Mouse (Mus musculus): Measurements from ENCODE around the gene Slc39a11. TPM values are rescaled to one million over a fixed set of nuclear protein-coding genes. Genes with fewer than 3 reads are reported as not detected.

The Slc39a11 gene
- polyA plus RNA-seq, 1 experiment from 2014 or later = 32.3 TPM

GRCm38 (mm10) chr11:113609581-113609980 is 40.3 kb downstream of the Slc39a11 start:
- Histone ChIP-seq H3K27me3 (no peaks in the 10 kb centered on the region), H3K9me3 (replicated peaks) (no peaks in the 10 kb centered on the region), H3K4me1 (peaks cover 19% of the 10 kb centered on the region), H3K36me3 (no peaks in the 10 kb centered on the region), H3K27ac (no peak overlapping the region), H3K4me3 (no peak overlapping the region), H3K9ac (no peak overlapping the region), H3K4me2 (replicated peaks) (no peak overlapping the region)
- ATAC-seq (ENCODE audit: low FRiP score) = no peak
- 73% methylated on average over 5 of the region's 5 CpGs for WGBS

GRCm38 (mm10) chr11:113607556-113607955 is 42.3 kb downstream of the Slc39a11 start:
- ATAC-seq (ENCODE audit: low FRiP score) = no peak
- Histone ChIP-seq H3K27ac (no peak overlapping the region), H3K36me3 (no peaks in the 10 kb centered on the region), H3K9me3 (replicated peaks) (no peaks in the 10 kb centered on the region), H3K4me2 (replicated peaks) (no peak overlapping the region), H3K4me3 (no peak overlapping the region), H3K4me1 (peaks cover 22% of the 10 kb centered on the region), H3K9ac (no peak overlapping the region), H3K27me3 (no peaks in the 10 kb centered on the region)
- 96% methylated on average over 12 of the region's 12 CpGs for WGBS

GRCm38 (mm10) chr11:113601616-113602343 is 48.1 kb downstream of the Slc39a11 start:
- Histone ChIP-seq H3K4me3 (no peak overlapping the region), H3K9ac (no peak overlapping the region), H3K9me3 (replicated peaks) (no peaks in the 10 kb centered on the region), H3K4me1 (peaks cover 29% of the 10 kb centered on the region), H3K27me3 (no peaks in the 10 kb centered on the region), H3K4me2 (replicated peaks) (no peak overlapping the region), H3K27ac (peak overlapping the region; percentile 80), H3K36me3 (no peaks in the 10 kb centered on the region)
- ATAC-seq (ENCODE audit: low FRiP score) = peak; percentile 64
- WGBS = 53% methylated on average over 12 of the region's 12 CpGs

GRCm38 (mm10) chr11:113600526-113601245 is 49.2 kb downstream of the Slc39a11 start:
- H3K4me2 ChIP-seq (replicated peaks) = no peak overlapping the region
- no peaks in the 10 kb centered on the region for H3K9me3 ChIP-seq (replicated peaks)
- peak; percentile 39; the same call in 1 of the 2 replicates for ATAC-seq (ENCODE audit: low FRiP score)
- H3K4me1 ChIP-seq = peaks cover 29% of the 10 kb centered on the region
- no peaks in the 10 kb centered on the region for H3K27me3 ChIP-seq
- H3K36me3 ChIP-seq = no peaks in the 10 kb centered on the region
- H3K9ac ChIP-seq = no peak overlapping the region
- peak overlapping the region; percentile 80 for H3K27ac ChIP-seq
- no peak overlapping the region for H3K4me3 ChIP-seq
- WGBS = 77% methylated on average over 18 of the region's 18 CpGs

- no peak overlapping the region for H3K27ac ChIP-seq
- no peaks in the 10 kb centered on the region for H3K36me3 ChIP-seq
- peaks cover 20% of the 10 kb centered on the region for H3K4me1 ChIP-seq
- no peaks in the 10 kb centered on the region for H3K9me3 ChIP-seq (replicated peaks)
- H3K9ac ChIP-seq = no peak overlapping the region
- no peak overlapping the region for H3K4me3 ChIP-seq
- 93% methylated on average over 3 of the region's 3 CpGs for WGBS
- H3K4me2 ChIP-seq (replicated peaks) = no peak overlapping the region
- no peaks in the 10 kb centered on the region for H3K27me3 ChIP-seq
- no peak for ATAC-seq (ENCODE audit: low FRiP score)
Observed at GRCm38 (mm10) chr11:113597632-113598031, 52.2 kb downstream of the Slc39a11 start.

- no peak for ATAC-seq (ENCODE audit: low FRiP score)
- no peaks in the 10 kb centered on the region for H3K9me3 ChIP-seq (replicated peaks)
- H3K36me3 ChIP-seq = no peaks in the 10 kb centered on the region
- no peak overlapping the region for H3K4me2 ChIP-seq (replicated peaks)
- 87% methylated on average over 5 of the region's 5 CpGs for WGBS
- no peak overlapping the region for H3K4me3 ChIP-seq
- no peak overlapping the region for H3K9ac ChIP-seq
- no peaks in the 10 kb centered on the region for H3K27me3 ChIP-seq
- H3K27ac ChIP-seq = no peak overlapping the region
- no peaks in the 10 kb centered on the region for H3K4me1 ChIP-seq
Observed at GRCm38 (mm10) chr11:113595144-113595543, 54.7 kb downstream of the Slc39a11 start.

GRCm38 (mm10) chr11:113588936-113589335 is 60.9 kb downstream of the Slc39a11 start:
- no peak overlapping the region for H3K4me2 ChIP-seq (replicated peaks)
- H3K27me3 ChIP-seq = no peaks in the 10 kb centered on the region
- 50% methylated on average over 3 of the region's 3 CpGs for WGBS
- no peak overlapping the region for H3K4me3 ChIP-seq
- no peaks in the 10 kb centered on the region for H3K9me3 ChIP-seq (replicated peaks)
- H3K4me1 ChIP-seq = peaks cover 12% of the 10 kb centered on the region
- no peak for ATAC-seq (ENCODE audit: low FRiP score)
- H3K36me3 ChIP-seq = no peaks in the 10 kb centered on the region
- no peak overlapping the region for H3K27ac ChIP-seq
- H3K9ac ChIP-seq = no peak overlapping the region

- Histone ChIP-seq H3K36me3 (no peaks in the 10 kb centered on the region), H3K9me3 (replicated peaks) (no peaks in the 10 kb centered on the region), H3K9ac (no peak overlapping the region), H3K4me2 (replicated peaks) (no peak overlapping the region), H3K27ac (peak overlapping the region; percentile 68; the same call in 1 of the 2 replicates), H3K27me3 (no peaks in the 10 kb centered on the region), H3K4me1 (peaks cover 22% of the 10 kb centered on the region), H3K4me3 (no peak overlapping the region)
- ATAC-seq (ENCODE audit: low FRiP score) = no peak
- 19% methylated on average over 6 of the region's 6 CpGs for WGBS
Observed at GRCm38 (mm10) chr11:113586423-113586822, 63.5 kb downstream of the Slc39a11 start.

- peak overlapping the region; percentile 83 for H3K27ac ChIP-seq
- H3K4me3 ChIP-seq = no peak overlapping the region
- peak; percentile 86 for ATAC-seq (ENCODE audit: low FRiP score)
- peaks cover 29% of the 10 kb centered on the region for H3K4me1 ChIP-seq
- H3K9me3 ChIP-seq (replicated peaks) = no peaks in the 10 kb centered on the region
- H3K36me3 ChIP-seq = no peaks in the 10 kb centered on the region
- 33% methylated on average over 11 of the region's 11 CpGs for WGBS
- H3K4me2 ChIP-seq (replicated peaks) = no peak overlapping the region
- H3K9ac ChIP-seq = no peak overlapping the region
- no peaks in the 10 kb centered on the region for H3K27me3 ChIP-seq
Observed at GRCm38 (mm10) chr11:113583879-113584661, 65.8 kb downstream of the Slc39a11 start.

GRCm38 (mm10) chr11:113577221-113577620 is 72.7 kb downstream of the Slc39a11 start:
- H3K27me3 ChIP-seq = no peaks in the 10 kb centered on the region
- H3K9me3 ChIP-seq (replicated peaks) = no peaks in the 10 kb centered on the region
- no peaks in the 10 kb centered on the region for H3K36me3 ChIP-seq
- no peak overlapping the region for H3K9ac ChIP-seq
- no peak overlapping the region for H3K27ac ChIP-seq
- H3K4me1 ChIP-seq = peaks cover 15% of the 10 kb centered on the region
- ATAC-seq (ENCODE audit: low FRiP score) = no peak
- H3K4me2 ChIP-seq (replicated peaks) = no peak overlapping the region
- no peak overlapping the region for H3K4me3 ChIP-seq
- WGBS = 88% methylated on average over 4 of the region's 4 CpGs

- H3K27ac ChIP-seq = peak overlapping the region; percentile 40; the same call in 1 of the 2 replicates
- H3K4me2 ChIP-seq (replicated peaks) = no peak overlapping the region
- peaks cover 14% of the 10 kb centered on the region for H3K4me1 ChIP-seq
- no peaks in the 10 kb centered on the region for H3K36me3 ChIP-seq
- 0 out of 2 replicates have a peak, but pooled peaks have one; percentile 32 for ATAC-seq (ENCODE audit: low FRiP score)
- no peak overlapping the region for H3K4me3 ChIP-seq
- H3K27me3 ChIP-seq = no peaks in the 10 kb centered on the region
- WGBS = 57% methylated on average over 6 of the region's 6 CpGs
- H3K9me3 ChIP-seq (replicated peaks) = no peaks in the 10 kb centered on the region
- no peak overlapping the region for H3K9ac ChIP-seq
Observed at GRCm38 (mm10) chr11:113572641-113573040, 77.2 kb downstream of the Slc39a11 start.

- H3K4me3 ChIP-seq = no peak overlapping the region
- no peaks in the 10 kb centered on the region for H3K36me3 ChIP-seq
- H3K4me2 ChIP-seq (replicated peaks) = no peak overlapping the region
- no peak for ATAC-seq (ENCODE audit: low FRiP score)
- no peaks in the 10 kb centered on the region for H3K9me3 ChIP-seq (replicated peaks)
- H3K27me3 ChIP-seq = no peaks in the 10 kb centered on the region
- peaks cover 14% of the 10 kb centered on the region for H3K4me1 ChIP-seq
- H3K9ac ChIP-seq = no peak overlapping the region
- no peak overlapping the region for H3K27ac ChIP-seq
Observed at GRCm38 (mm10) chr11:113571616-113572015, 78.3 kb downstream of the Slc39a11 start.

Measured in hindbrain, embryonic 12.5 days (tissue).